Mouse (Mus musculus): ENCODE measurements around the gene Cables2.

DNA sequence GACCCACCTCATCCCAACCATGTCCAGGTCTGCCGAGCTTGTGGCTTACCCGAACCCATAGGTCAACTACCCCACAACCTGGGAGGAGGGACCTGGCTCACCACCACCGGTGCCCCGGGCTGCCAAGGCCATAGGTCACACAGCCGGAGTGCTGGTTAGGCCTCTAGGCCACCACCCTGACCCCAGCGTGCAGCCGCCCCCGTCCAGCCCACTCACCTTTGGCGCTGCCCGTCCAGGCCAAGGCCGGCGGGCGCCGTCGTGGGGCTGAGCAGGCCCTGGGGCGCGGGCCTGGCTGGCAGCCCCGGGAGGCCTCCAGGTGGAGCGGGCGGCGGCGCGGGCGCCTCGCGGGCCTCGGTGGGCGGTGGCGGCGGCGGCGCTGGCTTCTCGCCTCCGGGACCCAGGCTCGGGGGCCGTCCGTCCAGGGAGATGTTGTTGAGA is 393 bp downstream of the Cables2 start:
- TF ChIP-seq MAX (IDR thresholded peaks at IDR 0.05) (no peak), FOSL1 (IDR thresholded peaks at IDR 0.05; ENCODE audit: insufficient read depth, low read length, poor library complexity, severe bottlenecking) (no peak), CTCF (IDR thresholded peaks at IDR 0.05; ENCODE audit: control insufficient read depth, insufficient read depth, insufficient read length) (no peak), MYOD1 (IDR thresholded peaks at IDR 0.05; ENCODE audit: control insufficient read depth, insufficient read length, low read depth) (no peak), MYOG (IDR thresholded peaks at IDR 0.05; ENCODE audit: control insufficient read depth, extremely low read depth, insufficient read length) (no peak)
